Mouse (Mus musculus): ENCODE results near the gene Me1. TPM values are rescaled to one million over a fixed set of nuclear protein-coding genes. Genes with fewer than 3 reads are reported as not detected.

The Me1 gene
- polyA plus RNA-seq, 1 experiment from 2014 or later, result 21.8 TPM

GRCm38 (mm10) chr9:86650822-86651221 lies 44.9 kb downstream of the Me1 start:
- Histone ChIP-seq H3K4me2 (replicated peaks) (no peak overlapping the region), H3K4me1 (peaks cover 9% of the 10 kb centered on the region; the same call in 1 of the 2 replicates), H3K4me3 (no peak overlapping the region), H3K27ac (no peak overlapping the region), H3K9me3 (no peaks in the 10 kb centered on the region), H3K27me3 (no peaks in the 10 kb centered on the region), H3K9ac (no peak overlapping the region), H3K36me3 (no peaks in the 10 kb centered on the region; the same call in 1 of the 2 replicates)
- no peak for ATAC-seq (ENCODE audit: low FRiP score, low read depth)
- WGBS, result 82% methylated on average over 5 of the region's 5 CpGs

GRCm38 (mm10) chr9:86647931-86648550 lies 47.7 kb downstream of the Me1 start:
- WGBS, result 57% methylated on average over 7 of the region's 7 CpGs
- H3K27ac ChIP-seq, result peak overlapping the region; percentile 69; the same call in 1 of the 2 replicates

GRCm38 (mm10) chr9:86646807-86647206 lies 48.9 kb downstream of the Me1 start:
- Histone ChIP-seq H3K9me3 (no peaks in the 10 kb centered on the region), H3K9ac (no peak overlapping the region), H3K36me3 (no peaks in the 10 kb centered on the region), H3K4me1 (peaks cover 9% of the 10 kb centered on the region; the same call in 1 of the 2 replicates), H3K4me2 (replicated peaks) (no peak overlapping the region), H3K4me3 (no peak overlapping the region), H3K27ac (no peak overlapping the region), H3K27me3 (no peaks in the 10 kb centered on the region)
- ATAC-seq (ENCODE audit: low FRiP score, low read depth), result no peak
- WGBS, result 9% methylated on average over 1 of the region's 1 CpGs

More at GRCm38 (mm10) chr9:86647931-86648550, 47.7 kb downstream of the Me1 start:
- H3K9ac ChIP-seq, result no peak overlapping the region
- no peak overlapping the region for H3K4me2 ChIP-seq (replicated peaks)
- H3K27me3 ChIP-seq, result no peaks in the 10 kb centered on the region
- H3K36me3 ChIP-seq, result no peaks in the 10 kb centered on the region
- ATAC-seq (ENCODE audit: low FRiP score, low read depth), result peak; percentile 71
- no peak overlapping the region for H3K4me3 ChIP-seq
- peaks cover 9% of the 10 kb centered on the region; the same call in 1 of the 2 replicates for H3K4me1 ChIP-seq
- no peaks in the 10 kb centered on the region for H3K9me3 ChIP-seq

GRCm38 (mm10) chr9:86643497-86643896 lies 52.3 kb downstream of the Me1 start:
- Histone ChIP-seq H3K4me3 (no peak overlapping the region), H3K4me1 (peaks cover 8% of the 10 kb centered on the region; the same call in 1 of the 2 replicates), H3K9ac (no peak overlapping the region), H3K27ac (no peak overlapping the region), H3K4me2 (replicated peaks) (no peak overlapping the region), H3K27me3 (no peaks in the 10 kb centered on the region), H3K36me3 (no peaks in the 10 kb centered on the region), H3K9me3 (no peaks in the 10 kb centered on the region)
- no peak for ATAC-seq (ENCODE audit: low FRiP score, low read depth)
- WGBS, result 96% methylated on average over 4 of the region's 4 CpGs

- Histone ChIP-seq H3K4me3 (no peak overlapping the region), H3K4me2 (replicated peaks) (no peak overlapping the region), H3K27me3 (no peaks in the 10 kb centered on the region), H3K4me1 (no peaks in the 10 kb centered on the region), H3K9me3 (no peaks in the 10 kb centered on the region), H3K36me3 (no peaks in the 10 kb centered on the region), H3K27ac (no peak overlapping the region; the same call in 1 of the 2 replicates), H3K9ac (no peak overlapping the region)
- WGBS, result 73% methylated on average over 6 of the region's 6 CpGs
- ATAC-seq (ENCODE audit: low FRiP score, low read depth), result no peak
Observed at GRCm38 (mm10) chr9:86638771-86639170, 57.0 kb downstream of the Me1 start.

- no peak overlapping the region for H3K4me3 ChIP-seq
- no peak overlapping the region for H3K9ac ChIP-seq
- no peaks in the 10 kb centered on the region for H3K27me3 ChIP-seq
- H3K36me3 ChIP-seq, result no peaks in the 10 kb centered on the region
- H3K9me3 ChIP-seq, result no peaks in the 10 kb centered on the region
- no peak overlapping the region for H3K4me2 ChIP-seq (replicated peaks)
- ATAC-seq (ENCODE audit: low FRiP score, low read depth), result no peak
- peaks cover 11% of the 10 kb centered on the region; the same call in 1 of the 2 replicates for H3K4me1 ChIP-seq
- H3K27ac ChIP-seq, result no peak overlapping the region
- 90% methylated on average over 7 of the region's 7 CpGs for WGBS
Observed at GRCm38 (mm10) chr9:86631153-86631552, 64.6 kb downstream of the Me1 start.

- ATAC-seq (ENCODE audit: low FRiP score, low read depth), result no peak
- H3K4me3 ChIP-seq, result no peak overlapping the region
- no peak overlapping the region for H3K9ac ChIP-seq
- no peak overlapping the region for H3K27ac ChIP-seq
- no peaks in the 10 kb centered on the region for H3K36me3 ChIP-seq
- H3K9me3 ChIP-seq, result no peaks in the 10 kb centered on the region
- H3K27me3 ChIP-seq, result no peaks in the 10 kb centered on the region
- no peak overlapping the region for H3K4me2 ChIP-seq (replicated peaks)
- peaks cover 11% of the 10 kb centered on the region; the same call in 1 of the 2 replicates for H3K4me1 ChIP-seq
- 80% methylated on average over 5 of the region's 5 CpGs for WGBS
Observed at GRCm38 (mm10) chr9:86630352-86630931, 65.3 kb downstream of the Me1 start.

GRCm38 (mm10) chr9:86629379-86629778 lies 66.4 kb downstream of the Me1 start:
- no peaks in the 10 kb centered on the region for H3K9me3 ChIP-seq
- H3K4me3 ChIP-seq, result no peak overlapping the region
- ATAC-seq (ENCODE audit: low FRiP score, low read depth), result no peak
- H3K27ac ChIP-seq, result no peak overlapping the region
- WGBS, result 39% methylated on average over 6 of the region's 6 CpGs
- no peak overlapping the region for H3K9ac ChIP-seq
- peaks cover 11% of the 10 kb centered on the region; the same call in 1 of the 2 replicates for H3K4me1 ChIP-seq
- H3K36me3 ChIP-seq, result no peaks in the 10 kb centered on the region
- H3K27me3 ChIP-seq, result no peaks in the 10 kb centered on the region
- no peak overlapping the region for H3K4me2 ChIP-seq (replicated peaks)

GRCm38 (mm10) chr9:86627745-86628496 lies 67.8 kb downstream of the Me1 start:
- Histone ChIP-seq H3K4me3 (no peak overlapping the region), H3K9ac (no peak overlapping the region), H3K4me2 (replicated peaks) (no peak overlapping the region), H3K4me1 (peaks cover 11% of the 10 kb centered on the region; the same call in 1 of the 2 replicates), H3K36me3 (no peaks in the 10 kb centered on the region), H3K9me3 (no peaks in the 10 kb centered on the region), H3K27me3 (no peaks in the 10 kb centered on the region), H3K27ac (no peak overlapping the region)
- WGBS, result 87% methylated on average over 10 of the region's 10 CpGs
- ATAC-seq (ENCODE audit: low FRiP score, low read depth), result no peak

- ATAC-seq (ENCODE audit: low FRiP score, low read depth), result no peak
- Histone ChIP-seq H3K9ac (no peak overlapping the region), H3K27ac (no peak overlapping the region), H3K9me3 (no peaks in the 10 kb centered on the region), H3K4me3 (no peak overlapping the region), H3K4me1 (peaks cover 11% of the 10 kb centered on the region; the same call in 1 of the 2 replicates), H3K27me3 (no peaks in the 10 kb centered on the region), H3K4me2 (replicated peaks) (no peak overlapping the region), H3K36me3 (no peaks in the 10 kb centered on the region)
- WGBS, result 75% methylated on average over 3 of the region's 3 CpGs
Observed at GRCm38 (mm10) chr9:86626906-86627305, 68.8 kb downstream of the Me1 start.

- no peak overlapping the region for H3K4me2 ChIP-seq (replicated peaks)
- no peak overlapping the region for H3K4me3 ChIP-seq
- H3K36me3 ChIP-seq, result no peaks in the 10 kb centered on the region
- no peak overlapping the region for H3K27ac ChIP-seq
- no peaks in the 10 kb centered on the region for H3K9me3 ChIP-seq
- 69% methylated on average over 6 of the region's 6 CpGs for WGBS
- H3K4me1 ChIP-seq, result peaks cover 5% of the 10 kb centered on the region; the same call in 1 of the 2 replicates
- H3K27me3 ChIP-seq, result no peaks in the 10 kb centered on the region
- ATAC-seq (ENCODE audit: low FRiP score, low read depth), result no peak
- no peak overlapping the region for H3K9ac ChIP-seq
Observed at GRCm38 (mm10) chr9:86624781-86625180, 71.0 kb downstream of the Me1 start.

GRCm38 (mm10) chr9:86624039-86624438 lies 71.7 kb downstream of the Me1 start:
- Histone ChIP-seq H3K27me3 (no peaks in the 10 kb centered on the region), H3K9ac (no peak overlapping the region), H3K9me3 (no peaks in the 10 kb centered on the region), H3K4me3 (no peak overlapping the region), H3K27ac (no peak overlapping the region), H3K4me1 (no peaks in the 10 kb centered on the region), H3K4me2 (replicated peaks) (no peak overlapping the region), H3K36me3 (no peaks in the 10 kb centered on the region)
- WGBS, result 79% methylated on average over 12 of the region's 12 CpGs
- no peak for ATAC-seq (ENCODE audit: low FRiP score, low read depth)
